Mouse (Mus musculus) midbrain, embryonic 12.5 days (tissue): ENCODE data around the gene Col4a3bp. TPM values are rescaled to one million over a fixed set of nuclear protein-coding genes. Genes with fewer than 3 reads are reported as not detected.

Experiments
- ATAC-seq: fragments of 200-750 bp; cut with Nextera tagmentation; 2 replicates; pipeline ENCODE4 v1.8.0; 2017; ENCODE audit warnings: low read depth, moderate TSS enrichment, moderate library complexity; ENCODE audit not compliant: low FRiP score
- H3K27ac ChIP-seq: fragments of 300-500 bp; sonication (generic); replicated peaks from 2 replicates; pipeline ENCODE4 v1.5.1; 2016; ENCODE audit warnings: mild to moderate bottlenecking
- H3K27me3 ChIP-seq: fragments of 300-500 bp; sonication (generic); 2 replicates; pipeline ENCODE4 v1.6.1; 2016; ENCODE audit warnings: mild to moderate bottlenecking
- H3K36me3 ChIP-seq: fragments of 300-500 bp; sonication (generic); 2 replicates; pipeline ENCODE4 v1.6.1; 2016
- H3K4me1 ChIP-seq: fragments of 300-500 bp; sonication (generic); 2 replicates; pipeline ENCODE4 v1.6.1; 2016
- H3K4me2 ChIP-seq: fragments of 300-500 bp; sonication (generic); replicated peaks from 2 replicates; pipeline ENCODE4 v1.6.1; 2016; ENCODE audit warnings: mild to moderate bottlenecking, moderate library complexity
- H3K4me3 ChIP-seq: fragments of 300-500 bp; sonication (generic); 2 replicates; pipeline ENCODE4 v1.5.1; 2016; ENCODE audit warnings: mild to moderate bottlenecking
- H3K9ac ChIP-seq: fragments of 300-500 bp; sonication (generic); replicated peaks from 2 replicates; pipeline ENCODE4 v1.6.1; 2016; ENCODE audit warnings: mild to moderate bottlenecking, moderate library complexity
- H3K9me3 ChIP-seq: fragments of 300-500 bp; sonication (generic); 2 replicates; pipeline ENCODE4 v1.6.1; 2016; ENCODE audit warnings: mild to moderate bottlenecking
- WGBS: fragments of 180-500 bp; shearing (Covaris S2); methylation state at CpG from one replicate; pipeline ENCODE4 v1.1.7; 2016; 5-methylcytosine and 5-hydroxymethylcytosine counted together
- polyA plus RNA-seq: library from polyadenylated mRNA; unstranded; fragments of >200 nt; fragmentation: Nextera tagmentation; extraction: Ambion mirVana; gene quantifications from 2 replicates; pipeline ENCODE4 v1.2.1, GENCODE M21; 2016

The Col4a3bp gene
- polyA plus RNA-seq, 1 experiment from 2014 or later = 8.6 TPM

- H3K27me3 ChIP-seq = no peaks in the 10 kb centered on the region
- no peak overlapping the region for H3K4me2 ChIP-seq
- WGBS = 70% methylated on average over 2 of the region's 2 CpGs
- H3K4me1 ChIP-seq = peaks cover 9% of the 10 kb centered on the region
- no peak overlapping the region for H3K27ac ChIP-seq
- H3K36me3 ChIP-seq = no peaks in the 10 kb centered on the region
- H3K4me3 ChIP-seq = no peak overlapping the region
- H3K9ac ChIP-seq = no peak overlapping the region
- no peak for ATAC-seq
- H3K9me3 ChIP-seq = no peaks in the 10 kb centered on the region
These were observed 2.1 kb downstream of the Col4a3bp start for GRCm38 (mm10) chr13:96544506-96544905.

DNA sequence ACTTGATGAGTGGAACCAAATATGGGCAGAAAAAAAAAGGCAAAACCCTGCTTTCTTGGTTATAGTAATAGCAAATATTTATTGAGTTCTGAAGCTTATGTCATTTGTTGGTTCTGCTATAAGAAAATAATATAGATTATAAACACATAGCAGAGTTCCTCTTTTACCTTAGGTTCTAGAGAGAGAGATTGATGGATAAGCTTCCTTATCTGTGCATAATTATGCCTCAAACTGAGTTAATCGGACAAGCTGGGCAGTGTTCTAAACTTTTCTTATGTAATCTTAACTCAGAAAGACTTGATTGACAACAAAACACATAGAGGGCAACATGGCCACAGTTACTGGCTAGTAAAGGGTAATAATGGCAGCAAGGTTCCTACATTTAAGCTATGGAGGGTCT lies 4.8 kb downstream of the Col4a3bp start:
- no peaks in the 10 kb centered on the region for H3K36me3 ChIP-seq
- H3K4me3 ChIP-seq = no peak overlapping the region
- WGBS = 87% methylated on average over 1 of the region's 1 CpGs
- ATAC-seq = no peak
- no peak overlapping the region for H3K27ac ChIP-seq
- no peak overlapping the region for H3K9ac ChIP-seq
- H3K27me3 ChIP-seq = no peaks in the 10 kb centered on the region
- H3K4me2 ChIP-seq = no peak overlapping the region
- H3K4me1 ChIP-seq = peaks cover 7% of the 10 kb centered on the region
- no peaks in the 10 kb centered on the region for H3K9me3 ChIP-seq

- H3K4me2 ChIP-seq = no peak overlapping the region
These were observed 5.5 kb downstream of the Col4a3bp start for GRCm38 (mm10) chr13:96547941-96548340.

GRCm38 (mm10) chr13:96555099-96555498 lies 12.7 kb downstream of the Col4a3bp start:
- H3K9ac ChIP-seq = no peak overlapping the region
- 96% methylated on average over 3 of the region's 3 CpGs for WGBS
- no peaks in the 10 kb centered on the region for H3K36me3 ChIP-seq
- no peak overlapping the region for H3K4me3 ChIP-seq
- H3K27me3 ChIP-seq = no peaks in the 10 kb centered on the region
- ATAC-seq = no peak
- no peak overlapping the region for H3K27ac ChIP-seq
- H3K4me2 ChIP-seq = no peak overlapping the region
- H3K4me1 ChIP-seq = no peaks in the 10 kb centered on the region
- H3K9me3 ChIP-seq = no peaks in the 10 kb centered on the region

More at GRCm38 (mm10) chr13:96547941-96548340, 5.5 kb downstream of the Col4a3bp start:
- no peaks in the 10 kb centered on the region for H3K36me3 ChIP-seq
- H3K4me1 ChIP-seq = peaks cover 7% of the 10 kb centered on the region
- no peaks in the 10 kb centered on the region for H3K9me3 ChIP-seq
- ATAC-seq = no peak
- H3K9ac ChIP-seq = no peak overlapping the region
- WGBS = 71% methylated on average over 4 of the region's 4 CpGs
- no peaks in the 10 kb centered on the region for H3K27me3 ChIP-seq
- H3K4me3 ChIP-seq = no peak overlapping the region
- H3K27ac ChIP-seq = no peak overlapping the region

GRCm38 (mm10) chr13:96567977-96568376 lies 25.6 kb downstream of the Col4a3bp start:
- no peak overlapping the region for H3K4me3 ChIP-seq
- 71% methylated on average over 6 of the region's 6 CpGs for WGBS
- ATAC-seq = no peak
- H3K27me3 ChIP-seq = no peaks in the 10 kb centered on the region
- no peaks in the 10 kb centered on the region for H3K9me3 ChIP-seq
- H3K4me1 ChIP-seq = peaks cover 7% of the 10 kb centered on the region; the same call in 1 of the 2 replicates
- no peak overlapping the region for H3K9ac ChIP-seq
- no peak overlapping the region for H3K27ac ChIP-seq
- H3K4me2 ChIP-seq = no peak overlapping the region
- peaks cover 3% of the 10 kb centered on the region; the same call in 1 of the 2 replicates for H3K36me3 ChIP-seq

GRCm38 (mm10) chr13:96570313-96571015 lies 28.0 kb downstream of the Col4a3bp start:
- no peak overlapping the region for H3K9ac ChIP-seq
- H3K4me3 ChIP-seq = no peak overlapping the region
- H3K27ac ChIP-seq = no peak overlapping the region
- H3K36me3 ChIP-seq = peaks cover 5% of the 10 kb centered on the region; the same call in 1 of the 2 replicates
- no peaks in the 10 kb centered on the region for H3K9me3 ChIP-seq
- H3K4me2 ChIP-seq = no peak overlapping the region
- H3K27me3 ChIP-seq = no peaks in the 10 kb centered on the region
- H3K4me1 ChIP-seq = peaks cover 7% of the 10 kb centered on the region; the same call in 1 of the 2 replicates
- WGBS = 65% methylated on average over 10 of the region's 10 CpGs
- no peak for ATAC-seq

DNA sequence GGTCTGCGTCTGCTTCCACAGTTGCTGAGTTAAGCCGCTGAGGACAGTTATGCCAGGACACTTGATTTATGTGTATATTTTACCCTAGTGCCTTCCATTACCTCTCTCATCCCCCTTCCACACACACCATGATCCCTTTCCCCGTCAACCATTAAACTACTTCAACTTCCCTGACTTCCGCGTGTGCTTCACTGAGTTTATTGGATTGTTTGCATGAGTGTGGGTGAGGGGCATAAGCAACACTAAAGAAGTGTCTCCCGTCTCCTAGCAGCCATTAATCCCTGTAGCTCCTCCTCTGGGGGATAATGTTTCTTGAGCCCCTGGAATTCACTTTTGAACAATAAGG lies 28.6 kb downstream of the Col4a3bp start:
- Histone ChIP-seq H3K9me3 (no peaks in the 10 kb centered on the region), H3K27me3 (no peaks in the 10 kb centered on the region), H3K27ac (no peak overlapping the region), H3K4me2 (no peak overlapping the region), H3K9ac (no peak overlapping the region), H3K4me3 (no peak overlapping the region), H3K4me1 (peaks cover 7% of the 10 kb centered on the region; the same call in 1 of the 2 replicates), H3K36me3 (peaks cover 5% of the 10 kb centered on the region; the same call in 1 of the 2 replicates)
- no peak for ATAC-seq
- 47% methylated on average over 6 of the region's 6 CpGs for WGBS

DNA sequence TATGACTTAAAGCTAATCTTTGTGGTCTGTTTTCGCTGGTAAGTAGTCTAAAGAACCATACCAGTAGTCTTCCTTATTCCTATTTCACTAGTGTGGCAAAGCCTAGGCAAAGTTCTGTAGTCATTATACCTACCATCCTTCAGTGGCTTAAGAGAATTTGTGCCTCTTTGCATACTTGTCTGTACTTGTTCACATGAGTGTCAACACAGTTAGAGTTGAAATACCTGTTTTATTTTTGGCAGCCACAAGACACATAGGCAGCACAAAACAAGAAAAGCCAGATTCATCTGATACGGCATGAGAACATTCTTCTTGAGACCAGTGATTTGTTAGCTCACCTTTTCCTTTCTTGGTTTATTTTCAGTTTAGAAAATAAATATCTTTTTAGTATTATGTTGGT lies 31.8 kb downstream of the Col4a3bp start:
- Histone ChIP-seq H3K4me2 (no peak overlapping the region), H3K27ac (no peak overlapping the region), H3K27me3 (no peaks in the 10 kb centered on the region), H3K9me3 (no peaks in the 10 kb centered on the region), H3K4me1 (peaks cover 7% of the 10 kb centered on the region; the same call in 1 of the 2 replicates), H3K9ac (no peak overlapping the region), H3K36me3 (peaks cover 5% of the 10 kb centered on the region; the same call in 1 of the 2 replicates), H3K4me3 (no peak overlapping the region)
- no peak for ATAC-seq
- 96% methylated on average over 2 of the region's 2 CpGs for WGBS

DNA sequence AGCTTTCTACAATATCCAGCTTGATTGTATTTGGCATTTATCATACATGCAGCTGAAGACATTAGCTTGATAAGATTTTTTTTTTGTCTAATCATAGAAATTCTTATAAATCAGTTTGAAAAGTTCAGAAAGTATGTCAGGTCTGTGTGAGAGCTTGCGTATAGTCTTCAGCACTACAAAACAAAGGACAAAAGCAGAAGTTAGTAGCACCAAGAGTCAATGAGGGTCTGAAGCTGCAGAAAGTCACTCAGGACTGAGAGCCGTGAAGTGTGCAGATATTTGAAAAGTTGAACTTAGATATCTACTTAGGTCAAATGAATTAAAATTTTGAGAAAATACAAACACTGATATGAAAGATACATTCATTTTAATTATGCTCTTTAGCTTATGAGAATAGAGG lies 36.7 kb downstream of the Col4a3bp start:
- H3K27me3 ChIP-seq = no peaks in the 10 kb centered on the region
- no peaks in the 10 kb centered on the region for H3K9me3 ChIP-seq
- H3K4me1 ChIP-seq = no peaks in the 10 kb centered on the region
- 82% methylated on average over 2 of the region's 2 CpGs for WGBS
- H3K9ac ChIP-seq = no peak overlapping the region
- H3K27ac ChIP-seq = no peak overlapping the region
- H3K36me3 ChIP-seq = no peaks in the 10 kb centered on the region
- H3K4me2 ChIP-seq = no peak overlapping the region
- H3K4me3 ChIP-seq = no peak overlapping the region
- no peak for ATAC-seq

DNA sequence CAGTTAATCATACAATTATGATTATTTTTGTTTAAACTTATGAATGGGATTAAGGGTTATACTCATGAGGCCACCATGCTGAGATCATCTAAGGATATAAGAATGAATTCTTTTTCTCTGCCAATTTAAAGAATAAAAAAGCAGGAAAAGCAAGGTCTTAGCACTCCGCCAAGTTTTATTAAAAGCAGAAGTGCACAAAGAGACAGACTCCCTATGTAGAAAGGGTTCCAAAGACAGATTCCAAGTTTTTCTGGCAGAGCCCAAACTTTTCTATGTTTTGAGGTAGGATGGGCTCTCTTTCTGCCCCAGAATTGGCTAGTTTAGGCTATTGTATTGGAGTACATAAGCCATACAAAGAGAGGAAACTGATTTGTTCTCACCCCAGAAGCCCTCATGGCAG lies 37.6 kb downstream of the Col4a3bp start:
- no peak overlapping the region for H3K27ac ChIP-seq
- no peak overlapping the region for H3K4me3 ChIP-seq
- H3K9me3 ChIP-seq = no peaks in the 10 kb centered on the region
- H3K36me3 ChIP-seq = no peaks in the 10 kb centered on the region
- 69% methylated on average over 1 of the region's 1 CpGs for WGBS
- H3K4me2 ChIP-seq = no peak overlapping the region
- no peak overlapping the region for H3K9ac ChIP-seq
- no peaks in the 10 kb centered on the region for H3K4me1 ChIP-seq
- H3K27me3 ChIP-seq = no peaks in the 10 kb centered on the region
- ATAC-seq = no peak

DNA sequence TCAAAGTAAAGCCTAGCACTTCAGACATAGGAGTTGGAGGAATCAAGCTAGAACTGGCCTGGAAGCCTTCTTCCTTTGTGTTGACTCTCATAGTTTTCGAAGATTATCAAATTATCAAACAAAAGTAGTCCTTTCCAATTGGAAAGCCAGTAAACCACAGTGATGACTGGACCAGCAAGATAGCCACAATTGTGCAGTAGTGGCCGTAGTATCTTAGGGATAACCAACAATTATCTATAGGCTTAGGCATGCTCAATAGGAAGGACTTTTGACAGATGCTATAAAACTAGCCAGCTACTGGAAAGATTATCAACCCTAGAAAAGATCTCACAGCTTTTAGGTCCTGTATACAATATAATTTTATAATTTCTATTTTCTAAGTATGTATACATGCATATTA lies 41.8 kb downstream of the Col4a3bp start:
- no peaks in the 10 kb centered on the region for H3K9me3 ChIP-seq
- no peak overlapping the region for H3K27ac ChIP-seq
- no peak overlapping the region for H3K4me2 ChIP-seq
- H3K4me1 ChIP-seq = peaks cover 6% of the 10 kb centered on the region; the same call in 1 of the 2 replicates
- no peaks in the 10 kb centered on the region for H3K36me3 ChIP-seq
- no peak overlapping the region for H3K9ac ChIP-seq
- no peaks in the 10 kb centered on the region for H3K27me3 ChIP-seq
- 93% methylated on average over 2 of the region's 2 CpGs for WGBS
- no peak for ATAC-seq
- H3K4me3 ChIP-seq = no peak overlapping the region

DNA sequence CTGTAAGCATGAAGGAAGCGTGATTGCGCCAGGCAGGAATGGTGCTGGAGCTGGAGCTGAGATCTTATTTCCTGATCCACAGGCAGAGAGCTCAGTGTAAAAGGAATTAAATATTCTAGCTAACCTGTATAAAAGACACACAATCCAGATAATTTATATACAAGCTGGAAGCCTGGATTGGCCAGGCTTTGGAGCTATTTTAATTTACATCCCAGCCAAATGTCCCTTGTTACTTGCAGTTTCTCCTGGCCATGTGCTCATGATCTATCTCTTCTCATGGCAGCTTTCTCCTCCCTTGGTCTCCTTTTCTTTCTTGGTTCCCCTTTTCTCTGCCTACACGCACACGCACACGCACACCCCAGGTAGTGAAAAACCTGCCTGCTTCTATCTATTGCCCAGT lies 44.1 kb downstream of the Col4a3bp start:
- H3K27ac ChIP-seq = no peak overlapping the region
- peaks cover 6% of the 10 kb centered on the region; the same call in 1 of the 2 replicates for H3K4me1 ChIP-seq
- no peak overlapping the region for H3K4me2 ChIP-seq
- WGBS = 95% methylated on average over 5 of the region's 5 CpGs
- no peak overlapping the region for H3K4me3 ChIP-seq
- no peaks in the 10 kb centered on the region for H3K9me3 ChIP-seq
- no peak for ATAC-seq
- H3K36me3 ChIP-seq = no peaks in the 10 kb centered on the region
- no peak overlapping the region for H3K9ac ChIP-seq
- no peaks in the 10 kb centered on the region for H3K27me3 ChIP-seq

DNA sequence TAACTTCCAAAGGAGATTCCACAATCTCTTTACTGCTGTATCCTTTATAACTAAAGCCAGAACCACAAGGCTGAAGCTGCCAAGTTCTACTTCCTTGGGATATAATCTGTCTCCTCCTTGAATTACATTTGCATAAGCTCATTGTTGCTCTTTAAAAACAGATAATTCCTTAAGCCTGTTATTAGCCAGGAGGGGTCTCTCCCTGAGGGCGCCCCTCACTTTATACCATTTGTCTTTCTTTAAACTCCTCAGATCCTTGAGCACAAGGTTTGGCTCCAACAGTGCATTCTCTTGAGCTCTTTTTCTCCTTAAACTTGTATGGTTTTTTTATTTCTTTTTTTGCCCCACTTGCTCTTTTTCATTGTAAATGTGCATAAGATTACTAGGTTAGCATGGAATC lies 46.2 kb downstream of the Col4a3bp start:
- no peak for ATAC-seq
- Histone ChIP-seq H3K4me2 (no peak overlapping the region), H3K27ac (no peak overlapping the region), H3K9ac (no peak overlapping the region), H3K36me3 (no peaks in the 10 kb centered on the region), H3K9me3 (no peaks in the 10 kb centered on the region), H3K4me3 (no peak overlapping the region), H3K27me3 (no peaks in the 10 kb centered on the region), H3K4me1 (peaks cover 6% of the 10 kb centered on the region; the same call in 1 of the 2 replicates)
- WGBS = 47% methylated on average over 1 of the region's 1 CpGs
